Mouse (Mus musculus): ENCODE data around the gene Nfyc. TPM values are rescaled to one million over a fixed set of nuclear protein-coding genes. Genes with fewer than 3 reads are reported as not detected.
A peak's percentile ranks its signal among the peaks of the same experiment; 100 is the strongest.

Nfyc gene
- 119 and 126 TPM in 2 replicates for polyA plus RNA-seq (2014; fragmentation: Nextera tagmentation; extraction: Ambion mirVana)

DNA sequence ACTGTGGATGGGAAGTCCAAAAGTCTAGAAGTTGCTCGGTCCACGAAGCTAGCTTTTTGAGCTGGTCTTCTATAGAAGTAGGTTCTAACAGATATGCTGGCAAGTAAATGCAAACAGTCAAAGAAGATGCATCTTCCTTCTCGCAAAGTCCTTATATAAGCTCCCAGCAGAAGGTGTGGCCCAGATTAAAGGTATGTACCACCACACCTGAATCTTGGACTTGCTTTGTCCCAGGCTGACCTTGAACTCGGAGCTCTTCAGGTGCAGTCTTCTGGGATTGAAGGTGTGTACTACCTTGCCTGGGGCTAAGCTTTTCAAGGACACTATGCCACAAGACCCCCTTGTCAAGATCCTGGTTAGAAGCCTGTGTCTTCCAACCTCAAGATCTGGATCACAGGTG lies at the start of gene Nfyc:
Gene Nfyc, minus strand, starts transcription at position 101 of the 400 bp plus-strand sequence.
- no peak for ATAC-seq (ENCODE audit: insufficient read depth, low FRiP score, low TSS enrichment)
- Histone ChIP-seq H3K9ac (ENCODE audit: low read length) (no peak within 1 kb of the TSS), H3K4me1 (ENCODE audit: control insufficient read depth, insufficient read depth, low read length) (no peaks in the 10 kb centered on the region), H3K9me3 (ENCODE audit: control insufficient read depth, low read length) (no peaks in the 10 kb centered on the region), H3K4me3 (ENCODE audit: low read depth, low read length) (no peak within 1 kb of the TSS), H3K36me3 (ENCODE audit: control insufficient read depth, insufficient read depth, low read length) (no peaks in the 10 kb centered on the region), H3K27ac (ENCODE audit: low read depth, low read length) (no peak within 1 kb of the TSS), H3K27me3 (ENCODE audit: control insufficient read depth, insufficient read depth, low read length) (no peaks in the 10 kb centered on the region), H3K4me2 (ENCODE audit: low read depth) (no peak within 1 kb of the TSS)
- DNase-seq (ENCODE audit: low spot score): no peak
- WGBS: 84% methylated on average over 4 of the region's 4 CpGs

DNA sequence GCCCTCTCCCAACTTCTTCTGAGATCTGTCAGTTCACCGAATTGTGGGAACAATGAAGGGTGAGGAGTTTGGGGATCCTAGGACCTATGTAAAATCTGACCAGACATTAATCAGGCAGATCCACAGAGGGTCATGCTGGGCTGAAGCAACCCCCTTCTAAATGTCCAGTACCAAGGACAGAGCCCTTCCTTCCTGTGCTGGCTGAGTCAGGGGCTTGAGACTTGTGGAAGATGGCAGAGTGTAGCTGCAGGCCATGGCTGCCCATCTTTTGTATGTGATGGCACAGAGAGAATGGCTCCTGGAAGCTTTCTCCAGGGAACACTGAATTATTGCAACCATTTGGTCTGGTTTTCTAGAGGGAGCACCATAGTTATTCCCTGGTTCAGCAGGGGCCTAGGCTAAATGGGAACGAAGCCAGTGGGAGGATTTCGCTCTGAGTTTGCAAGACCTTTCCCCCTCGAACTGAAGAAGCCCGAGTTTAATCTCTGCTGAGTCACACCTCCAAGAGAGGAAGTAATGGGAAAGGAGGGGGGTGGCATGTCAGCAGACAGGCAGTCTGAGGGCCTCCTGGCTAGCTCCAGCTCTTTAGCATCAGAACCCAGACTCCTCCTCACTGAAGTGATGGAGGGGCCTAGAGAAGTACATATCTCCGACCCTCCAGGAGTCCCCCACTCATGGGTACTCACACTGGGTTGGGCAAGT lies 49.5 kb upstream of the Nfyc start:
- Histone ChIP-seq H3K4me3 (ENCODE audit: low read depth, low read length) (no peak overlapping the region), H3K9me3 (ENCODE audit: control insufficient read depth, low read length) (no peaks in the 10 kb centered on the region), H3K27ac (ENCODE audit: low read depth, low read length) (no peak overlapping the region), H3K36me3 (ENCODE audit: control insufficient read depth, insufficient read depth, low read length) (no peaks in the 10 kb centered on the region), H3K4me1 (ENCODE audit: control insufficient read depth, insufficient read depth, low read length) (peaks cover 13% of the 10 kb centered on the region), H3K9ac (ENCODE audit: low read length) (no peak overlapping the region), H3K4me2 (ENCODE audit: low read depth) (no peak overlapping the region), H3K27me3 (ENCODE audit: control insufficient read depth, insufficient read depth, low read length) (no peaks in the 10 kb centered on the region)
- no peak for DNase-seq (ENCODE audit: low spot score)
- 62% methylated on average over 6 of the region's 6 CpGs for WGBS
- ATAC-seq (ENCODE audit: insufficient read depth, low FRiP score, low TSS enrichment): no peak

DNA sequence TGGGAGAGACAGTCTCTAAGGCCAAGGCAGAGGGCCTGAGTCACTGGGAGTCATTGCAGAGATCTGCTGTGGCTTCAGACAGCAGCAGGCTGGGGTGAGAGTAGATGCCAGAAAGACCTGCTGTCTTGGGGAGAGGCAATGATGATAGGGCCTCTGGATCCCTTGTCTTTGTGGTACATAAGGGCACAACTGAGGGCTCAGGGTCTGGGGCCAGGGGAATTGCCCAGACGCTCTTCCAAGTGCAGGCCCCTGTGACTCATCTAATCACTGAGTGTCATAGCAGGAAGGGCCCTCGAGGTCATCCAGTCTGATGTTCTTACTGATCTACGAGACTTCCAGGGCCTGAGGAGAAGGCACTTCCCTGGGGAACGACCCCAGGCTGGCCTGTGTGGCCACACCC lies 48.0 kb upstream of the Nfyc start:
- H3K27ac ChIP-seq (ENCODE audit: low read depth, low read length): no peak overlapping the region
- DNase-seq (ENCODE audit: low spot score): no peak
- no peak for ATAC-seq (ENCODE audit: insufficient read depth, low FRiP score, low TSS enrichment)
- H3K9me3 ChIP-seq (ENCODE audit: control insufficient read depth, low read length): no peaks in the 10 kb centered on the region
- no peak overlapping the region for H3K9ac ChIP-seq (ENCODE audit: low read length)
- no peak overlapping the region for H3K4me2 ChIP-seq (ENCODE audit: low read depth)
- no peak overlapping the region for H3K4me3 ChIP-seq (ENCODE audit: low read depth, low read length)
- peaks cover 8% of the 10 kb centered on the region for H3K4me1 ChIP-seq (ENCODE audit: control insufficient read depth, insufficient read depth, low read length)
- WGBS: 35% methylated on average over 4 of the region's 4 CpGs
- H3K27me3 ChIP-seq (ENCODE audit: control insufficient read depth, insufficient read depth, low read length): no peaks in the 10 kb centered on the region
- H3K36me3 ChIP-seq (ENCODE audit: control insufficient read depth, insufficient read depth, low read length): no peaks in the 10 kb centered on the region

DNA sequence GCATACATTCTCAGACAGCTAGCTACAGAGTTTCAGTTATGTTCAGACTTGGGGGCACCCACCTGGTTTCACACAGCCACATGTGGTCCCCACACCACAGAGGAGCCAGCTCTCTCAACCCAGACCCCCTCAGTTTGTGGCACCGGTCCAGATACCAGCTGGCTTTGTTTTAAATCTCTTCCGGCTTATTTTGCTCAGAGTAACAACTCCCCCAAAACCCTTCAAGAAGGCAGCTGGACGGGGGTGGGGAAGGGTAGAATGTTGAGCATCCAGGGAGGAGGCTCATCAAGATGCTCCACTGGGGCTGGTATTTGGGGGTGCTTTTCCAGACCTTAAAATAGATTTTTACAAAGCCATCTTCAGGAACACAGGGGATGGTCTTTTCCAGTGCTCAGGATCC lies 47.4 kb upstream of the Nfyc start:
- no peak for DNase-seq (ENCODE audit: low spot score)
- H3K27me3 ChIP-seq (ENCODE audit: control insufficient read depth, insufficient read depth, low read length): no peaks in the 10 kb centered on the region

DNA sequence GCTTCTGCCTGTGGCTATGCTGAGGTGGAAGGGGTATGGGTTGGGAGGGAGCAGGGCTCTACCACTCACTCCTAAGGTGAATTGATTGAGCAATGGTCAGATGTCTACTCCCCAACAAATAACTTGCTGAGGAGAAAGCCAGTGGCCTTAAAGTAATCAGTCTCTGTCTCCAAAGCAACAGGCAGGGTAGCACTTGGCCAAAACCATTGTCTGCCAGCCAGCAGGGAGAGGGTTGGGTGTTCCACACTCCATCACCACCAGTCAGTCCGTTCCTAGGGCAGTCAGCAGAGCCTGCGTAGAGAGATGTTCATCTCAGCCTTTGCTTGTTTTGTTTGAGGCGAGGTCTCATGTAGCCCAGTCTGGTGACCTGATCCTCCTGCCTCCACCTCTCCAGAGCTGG lies 44.6 kb upstream of the Nfyc start:
- no peaks in the 10 kb centered on the region for H3K9me3 ChIP-seq (ENCODE audit: control insufficient read depth, low read length)
- H3K4me1 ChIP-seq (ENCODE audit: control insufficient read depth, insufficient read depth, low read length): no peaks in the 10 kb centered on the region
- no peaks in the 10 kb centered on the region for H3K27me3 ChIP-seq (ENCODE audit: control insufficient read depth, insufficient read depth, low read length)
- no peak overlapping the region for H3K4me2 ChIP-seq (ENCODE audit: low read depth)
- ATAC-seq (ENCODE audit: insufficient read depth, low FRiP score, low TSS enrichment) (no peak), DNase-seq (ENCODE audit: low spot score) (no peak)
- H3K36me3 ChIP-seq (ENCODE audit: control insufficient read depth, insufficient read depth, low read length): no peaks in the 10 kb centered on the region
- WGBS: 55% methylated on average over 3 of the region's 3 CpGs
- no peak overlapping the region for H3K4me3 ChIP-seq (ENCODE audit: low read depth, low read length)
- no peak overlapping the region for H3K9ac ChIP-seq (ENCODE audit: low read length)
- no peak overlapping the region for H3K27ac ChIP-seq (ENCODE audit: low read depth, low read length)

More for the DNA sequence above, 47.4 kb upstream of the Nfyc start:
- WGBS: 86% methylated on average over 3 of the region's 3 CpGs
- Histone ChIP-seq H3K9me3 (ENCODE audit: control insufficient read depth, low read length) (no peaks in the 10 kb centered on the region), H3K9ac (ENCODE audit: low read length) (no peak overlapping the region), H3K4me1 (ENCODE audit: control insufficient read depth, insufficient read depth, low read length) (peaks cover 8% of the 10 kb centered on the region), H3K4me2 (ENCODE audit: low read depth) (no peak overlapping the region), H3K36me3 (ENCODE audit: control insufficient read depth, insufficient read depth, low read length) (no peaks in the 10 kb centered on the region), H3K27ac (ENCODE audit: low read depth, low read length) (no peak overlapping the region), H3K4me3 (ENCODE audit: low read depth, low read length) (no peak overlapping the region)
- no peak for ATAC-seq (ENCODE audit: insufficient read depth, low FRiP score, low TSS enrichment)

DNA sequence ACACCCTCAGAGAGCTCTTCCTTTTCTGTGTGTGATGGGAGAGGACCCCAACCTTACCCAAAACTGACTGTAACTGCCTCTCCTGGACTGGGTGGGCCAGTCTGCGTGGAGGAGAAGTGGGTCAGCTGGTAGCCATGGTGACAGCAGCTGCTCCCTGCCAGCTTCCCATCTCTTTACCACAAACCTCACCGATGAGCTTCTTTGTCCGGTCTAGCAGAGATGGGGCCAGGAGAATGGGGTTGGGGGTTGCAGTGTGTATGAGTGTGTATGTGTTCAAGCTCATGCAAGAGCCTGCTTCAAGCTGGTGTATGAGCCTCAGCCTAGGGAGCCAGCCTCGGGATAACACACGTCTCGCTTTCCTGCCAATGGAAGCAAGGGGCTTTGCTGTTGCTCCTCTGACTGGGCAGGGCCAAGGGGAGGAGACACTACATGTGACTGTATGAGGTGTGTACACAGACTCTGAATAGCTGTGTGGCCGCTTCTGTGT lies 38.9 kb upstream of the Nfyc start:
- H3K4me3 ChIP-seq (ENCODE audit: low read depth, low read length): no peak overlapping the region
- no peak overlapping the region for H3K4me2 ChIP-seq (ENCODE audit: low read depth)
- H3K27ac ChIP-seq (ENCODE audit: low read depth, low read length): no peak overlapping the region
- H3K9ac ChIP-seq (ENCODE audit: low read length): no peak overlapping the region
- no peaks in the 10 kb centered on the region for H3K4me1 ChIP-seq (ENCODE audit: control insufficient read depth, insufficient read depth, low read length)
- H3K36me3 ChIP-seq (ENCODE audit: control insufficient read depth, insufficient read depth, low read length): no peaks in the 10 kb centered on the region
- DNase-seq (ENCODE audit: low spot score) (no peak), ATAC-seq (ENCODE audit: insufficient read depth, low FRiP score, low TSS enrichment) (no peak)
- no peaks in the 10 kb centered on the region for H3K27me3 ChIP-seq (ENCODE audit: control insufficient read depth, insufficient read depth, low read length)
- no peaks in the 10 kb centered on the region for H3K9me3 ChIP-seq (ENCODE audit: control insufficient read depth, low read length)
- 63% methylated on average over 7 of the region's 7 CpGs for whole genome bisulfite sequencing

DNA sequence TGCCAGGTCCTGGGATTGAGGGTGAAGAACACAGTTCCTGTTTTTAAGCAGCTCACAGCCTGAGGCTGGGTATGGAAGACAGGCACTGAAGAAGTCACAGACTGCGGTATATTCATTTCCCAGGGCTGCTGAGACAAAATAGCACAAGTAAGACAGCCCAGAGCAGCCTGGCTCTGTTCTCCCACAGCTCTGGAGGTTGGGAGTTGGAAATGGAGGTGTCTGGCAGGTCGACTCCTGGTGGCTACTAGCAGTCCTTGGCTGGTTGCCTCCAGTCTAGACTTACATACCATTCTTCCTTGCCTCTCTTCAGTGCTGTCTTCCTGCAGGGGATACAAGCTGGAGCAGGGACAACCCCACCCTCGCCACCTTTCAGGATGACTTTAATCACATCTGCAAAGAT lies 37.6 kb upstream of the Nfyc start:
- Histone ChIP-seq H3K36me3 (ENCODE audit: control insufficient read depth, insufficient read depth, low read length) (no peaks in the 10 kb centered on the region), H3K4me1 (ENCODE audit: control insufficient read depth, insufficient read depth, low read length) (no peaks in the 10 kb centered on the region), H3K9ac (ENCODE audit: low read length) (no peak overlapping the region), H3K4me2 (ENCODE audit: low read depth) (no peak overlapping the region), H3K9me3 (ENCODE audit: control insufficient read depth, low read length) (no peaks in the 10 kb centered on the region), H3K4me3 (ENCODE audit: low read depth, low read length) (no peak overlapping the region), H3K27me3 (ENCODE audit: control insufficient read depth, insufficient read depth, low read length) (no peaks in the 10 kb centered on the region), H3K27ac (ENCODE audit: low read depth, low read length) (no peak overlapping the region)
- ATAC-seq (ENCODE audit: insufficient read depth, low FRiP score, low TSS enrichment): no peak
- 71% methylated on average over 3 of the region's 3 CpGs for WGBS
- no peak for DNase-seq (ENCODE audit: low spot score)

DNA sequence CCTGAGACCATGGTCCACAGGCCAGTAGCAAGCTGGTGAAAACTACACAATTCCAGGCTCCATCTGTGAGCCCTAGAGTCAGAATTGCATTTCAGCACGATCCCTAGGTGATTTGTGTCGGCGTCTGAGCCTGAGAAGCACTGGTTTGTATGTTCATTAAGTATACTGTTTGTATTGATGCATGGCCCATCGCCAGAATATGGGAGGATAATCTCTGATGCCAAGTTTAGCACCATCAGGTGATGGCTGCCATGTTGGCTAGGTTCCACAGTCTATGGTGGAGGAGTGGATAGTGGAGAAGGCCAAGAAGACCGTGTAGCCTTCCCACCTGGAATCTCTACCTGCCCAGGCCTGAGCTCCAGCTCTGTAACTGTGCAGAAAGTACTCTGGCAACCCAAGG lies 36.9 kb upstream of the Nfyc start:
- Histone ChIP-seq H3K27me3 (ENCODE audit: control insufficient read depth, insufficient read depth, low read length) (no peaks in the 10 kb centered on the region), H3K27ac (ENCODE audit: low read depth, low read length) (no peak overlapping the region), H3K9ac (ENCODE audit: low read length) (no peak overlapping the region), H3K4me1 (ENCODE audit: control insufficient read depth, insufficient read depth, low read length) (no peaks in the 10 kb centered on the region), H3K4me3 (ENCODE audit: low read depth, low read length) (no peak overlapping the region), H3K9me3 (ENCODE audit: control insufficient read depth, low read length) (no peaks in the 10 kb centered on the region), H3K36me3 (ENCODE audit: control insufficient read depth, insufficient read depth, low read length) (no peaks in the 10 kb centered on the region), H3K4me2 (ENCODE audit: low read depth) (no peak overlapping the region)
- 81% methylated on average over 5 of the region's 5 CpGs for WGBS
- no peak for DNase-seq (ENCODE audit: low spot score)
- ATAC-seq (ENCODE audit: insufficient read depth, low FRiP score, low TSS enrichment): no peak

DNA sequence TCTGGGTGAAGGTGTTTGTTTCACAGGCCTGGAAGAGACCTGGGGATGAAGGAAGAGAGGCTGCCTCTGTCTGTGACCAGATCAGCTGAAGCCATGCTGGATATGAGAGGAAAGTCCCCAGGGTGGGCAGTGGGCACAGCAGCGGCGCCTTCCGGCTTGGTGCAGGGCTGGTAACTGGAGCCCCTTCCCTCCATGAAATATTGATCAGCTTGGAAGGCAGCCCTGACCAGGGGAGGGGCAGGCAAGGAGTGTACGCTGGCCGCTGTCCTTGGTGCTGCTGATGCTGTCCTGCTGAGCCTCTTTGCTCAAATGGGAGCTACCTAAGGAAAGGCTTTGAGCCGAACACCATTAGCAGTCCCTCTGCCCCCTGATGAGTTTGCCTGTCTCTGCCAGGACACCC lies 34.8 kb upstream of the Nfyc start:
- 10% methylated on average over 6 of the region's 6 CpGs for WGBS

More for the DNA sequence above, 34.8 kb upstream of the Nfyc start:
- DNase-seq (ENCODE audit: low spot score) (peak; percentile 67), ATAC-seq (ENCODE audit: insufficient read depth, low FRiP score, low TSS enrichment) (no peak)
- H3K4me1 ChIP-seq (ENCODE audit: control insufficient read depth, insufficient read depth, low read length): no peaks in the 10 kb centered on the region
- H3K9me3 ChIP-seq (ENCODE audit: control insufficient read depth, low read length): no peaks in the 10 kb centered on the region
- H3K4me3 ChIP-seq (ENCODE audit: low read depth, low read length): no peak overlapping the region
- no peak overlapping the region for H3K4me2 ChIP-seq (ENCODE audit: low read depth)
- no peak overlapping the region for H3K27ac ChIP-seq (ENCODE audit: low read depth, low read length)
- H3K27me3 ChIP-seq (ENCODE audit: control insufficient read depth, insufficient read depth, low read length): no peaks in the 10 kb centered on the region
- H3K9ac ChIP-seq (ENCODE audit: low read length): no peak overlapping the region
- no peaks in the 10 kb centered on the region for H3K36me3 ChIP-seq (ENCODE audit: control insufficient read depth, insufficient read depth, low read length)

Data from neural tube, embryonic 11.5 days (tissue).